8 mouse cellular contexts compared by ENCODE assay signal in the genomic region with DNA sequence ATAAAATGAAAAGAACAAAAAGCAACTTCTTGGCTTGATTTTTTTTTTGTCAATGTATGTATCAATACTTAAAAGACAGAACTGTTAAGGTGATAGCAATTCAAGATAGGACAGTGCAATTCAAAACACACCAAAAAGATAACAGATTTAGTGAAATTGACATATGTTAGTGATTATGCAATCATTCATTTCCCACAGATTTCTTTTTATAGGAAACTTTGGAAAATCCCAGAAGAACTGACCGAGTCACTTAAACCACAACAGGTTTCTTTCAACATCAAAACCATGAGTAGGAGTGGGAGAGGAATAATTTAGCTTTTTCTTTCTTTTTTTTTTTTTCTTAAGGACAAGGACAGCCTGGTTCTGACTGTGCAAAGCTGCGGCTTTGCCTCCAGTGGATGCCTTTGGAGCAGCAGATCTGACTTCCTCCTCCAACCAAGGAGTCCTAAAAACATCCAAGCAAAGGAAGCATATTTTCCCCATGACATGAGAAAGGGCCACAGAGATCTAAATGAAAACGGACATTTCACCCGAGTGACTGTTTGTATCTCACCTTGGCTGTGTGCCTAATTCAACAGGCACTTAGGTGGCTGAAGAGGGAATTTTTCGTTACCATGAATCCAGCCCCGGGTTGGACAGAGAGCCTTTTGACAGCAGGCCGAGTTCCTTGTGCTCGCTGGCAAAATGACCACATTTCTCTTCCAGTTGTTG.
DNase-seq lines count a peak whose midpoint lies in the region.

No protein-coding gene starts in this region.

- DNase-seq in adrenal gland, adult 2 months: peak; percentile 21
- DNase-seq in adrenal gland, adult 18-20 months (ENCODE audit: low spot score in 2 of 2): no peak
- peak; percentile 12 for DNase-seq in right cerebral cortex, adult 18-20 months
- DNase-seq in right cerebral cortex, postnatal 10 days (ENCODE audit: low spot score in 2 of 2): no peak
- DNase-seq in kidney, postnatal 10 days: peak; percentile 27
- no peak for DNase-seq in testis, postnatal 10 days (ENCODE audit: low spot score)
- no peak for DNase-seq in c-Kit-positive CD71-positive TER-119-positive erythroid progenitor cells, embryonic 14.5 days (ENCODE audit: low spot score)
- DNase-seq in layer of hippocampus, adult 9-11 months: no peak

Comparison
In these comparisons a context has a peak if more than half of its experiments do, and no peak if none do; other contexts are left out.
1. DNase-seq: peak in adrenal gland, adult 2 months (single experiment), right cerebral cortex, adult 18-20 months (single experiment) and kidney, postnatal 10 days (single experiment); none in adrenal gland, adult 18-20 months (0 of 2), right cerebral cortex, postnatal 10 days (0 of 2), testis, postnatal 10 days (single experiment), c-Kit-positive CD71-positive TER-119-positive erythroid progenitor cells, embryonic 14.5 days (single experiment) and layer of hippocampus, adult 9-11 months (single experiment).